Mouse (Mus musculus) stomach, postnatal 0 days (tissue): ENCODE data around the gene Pgm5.

Source experiments
- CTCF ChIP-seq: IDR thresholded peaks from 2 replicates; pipeline ENCODE4 v1.5.1; 2016; ENCODE audit warnings: antibody characterized with exemption, low read depth, mild to moderate bottlenecking, moderate library complexity
- EP300 ChIP-seq: optimal IDR thresholded peaks from 2 replicates; pipeline ENCODE3; 2016; ENCODE audit warnings: antibody characterized with exemption

GRCm38 (mm10) chr19:24653230-24653799, 208.3 kb downstream of the Pgm5 start:
- no peak for TF ChIP-seq CTCF
- TF ChIP-seq EP300 = no peak
